Mouse (Mus musculus): ENCODE measurements around the gene Aldh16a1. TPM values are rescaled to one million over a fixed set of nuclear protein-coding genes. Genes with fewer than 3 reads are reported as not detected.
A peak's percentile ranks its signal among the peaks of the same experiment; 100 is the strongest.

Gene Aldh16a1
- total and polyA plus RNA-seq, 3 experiments: 26.9 to 49.8 (median 45.1) TPM

GRCm38 (mm10) chr7:45093516-45093905, 60.9 kb downstream of the Aldh16a1 start:
- peak; percentile 31 for DNase-seq (ENCODE audit: extremely low read depth)
- no peak overlapping the region for H3K27ac ChIP-seq (ENCODE audit: insufficient read depth, low read depth)
- no peak overlapping the region for H3K4me3 ChIP-seq (replicated peaks in 1 of 3; ENCODE audit: low read depth in 2 of 3, low read length in 2 of 3, poor library complexity in 1 of 3)
- H3K9me3 ChIP-seq (replicated peaks; ENCODE audit: low read length): no peaks in the 10 kb centered on the region
- H3K79me2 ChIP-seq (replicated peaks; ENCODE audit: control insufficient read depth, extremely low read depth, insufficient read depth, poor library complexity, severe bottlenecking): no peaks in the 10 kb centered on the region
- in situ Hi-C loops (cut with MboI; ENCODE audit: low pct_ligation_motif_present, low pct_unique_long_range_greater_than_20kb, low sequenced_read_pairs) (no loop called here), dilution Hi-C loops (cut with MboI; ENCODE audit: extremely low pct_ligation_motif_present, extremely low pct_unique_long_range_greater_than_20kb, low sequenced_read_pairs) (no loop called here)
- H3K4me1 ChIP-seq (ENCODE audit: control insufficient read depth in 1 of 2, insufficient read depth in 2 of 2): peaks cover 3 to 24% of the 10 kb centered on the region in 2 experiments
- no peak for TF ChIP-seq NRF1 (IDR thresholded peaks at IDR 0.05; ENCODE audit: low read depth, low read length)
- TF ChIP-seq IRF4 (IDR thresholded peaks at IDR 0.05; ENCODE audit: low read depth, low read length): no peak
- no peak for TF ChIP-seq ZNF384 (IDR thresholded peaks at IDR 0.05; ENCODE audit: low read depth, low read length)
- no peak for TF ChIP-seq MXI1 (IDR thresholded peaks at IDR 0.05; ENCODE audit: low read depth, low read length)
- TF ChIP-seq ZKSCAN1 (IDR thresholded peaks at IDR 0.05; ENCODE audit: borderline replicate concordance, low read depth, low read length): no peak
- TF ChIP-seq CHD1 (IDR thresholded peaks at IDR 0.05; ENCODE audit: low read depth, low read length): no peak
- no peak for TF ChIP-seq MEF2A (IDR thresholded peaks at IDR 0.05; ENCODE audit: borderline replicate concordance, low read depth, low read length)
- no peak for TF ChIP-seq MAFK (IDR thresholded peaks at IDR 0.05; ENCODE audit: insufficient replicate concordance, low read length)
- no peak for TF ChIP-seq MAX (IDR thresholded peaks at IDR 0.05; ENCODE audit: low read length)
- no peak for TF ChIP-seq CTCF (conservative IDR thresholded peaks at IDR 0.05 in 1 of 2, IDR thresholded peaks at IDR 0.05 in 1 of 2; ENCODE audit: low read depth in 2 of 2, low read length in 2 of 2)
- TF ChIP-seq MYC (IDR thresholded peaks at IDR 0.05; ENCODE audit: low read depth, low read length): no peak
- TF ChIP-seq EP300 (IDR thresholded peaks at IDR 0.05; ENCODE audit: low read length): no peak
- no peak for TF ChIP-seq ETS1 (conservative IDR thresholded peaks at IDR 0.05; ENCODE audit: low read depth, low read length)
- TF ChIP-seq USF1 (IDR thresholded peaks at IDR 0.05; ENCODE audit: low read depth, low read length): no peak
- no peak for TF ChIP-seq ZMIZ1 (IDR thresholded peaks at IDR 0.05; ENCODE audit: low read depth, low read length)
- TF ChIP-seq SMC3 (IDR thresholded peaks at IDR 0.05; ENCODE audit: low read depth, low read length): no peak
- TF ChIP-seq POLR2AphosphoS2 (IDR thresholded peaks at IDR 0.05; ENCODE audit: low read depth, low read length): no peak
- no peak for TF ChIP-seq JUND (conservative IDR thresholded peaks at IDR 0.05; ENCODE audit: low read depth, low read length)
- no peak for TF ChIP-seq ZC3H11A (IDR thresholded peaks at IDR 0.05; ENCODE audit: low read depth, low read length)
- no peak overlapping the region for H3K9ac ChIP-seq (ENCODE audit: insufficient read depth, low read depth)
- no peaks in the 10 kb centered on the region for H3K36me3 ChIP-seq (replicated peaks in 1 of 2; ENCODE audit: control insufficient read depth in 1 of 2, insufficient read depth in 1 of 2, low read length in 1 of 2)
- H3K27me3 ChIP-seq (replicated peaks): no peaks in the 10 kb centered on the region
- H3K4me2 ChIP-seq (ENCODE audit: insufficient read depth, low read depth, poor library complexity, severe bottlenecking): no peak overlapping the region

- dilution Hi-C loops (cut with MboI; ENCODE audit: extremely low pct_ligation_motif_present, extremely low pct_unique_long_range_greater_than_20kb, low sequenced_read_pairs): no loop called here
- no peak for TF ChIP-seq ZC3H11A (IDR thresholded peaks at IDR 0.05; ENCODE audit: low read depth, low read length)
- TF ChIP-seq ZNF384 (IDR thresholded peaks at IDR 0.05; ENCODE audit: low read depth, low read length): no peak
- TF ChIP-seq IRF4 (IDR thresholded peaks at IDR 0.05; ENCODE audit: low read depth, low read length): no peak
- TF ChIP-seq UBTF (IDR thresholded peaks at IDR 0.05; ENCODE audit: low read depth, low read length): no peak
- TF ChIP-seq TBP (conservative IDR thresholded peaks at IDR 0.05; ENCODE audit: low read depth, low read length): no peak
- TF ChIP-seq POLR2A (IDR thresholded peaks at IDR 0.05; ENCODE audit: low read depth, low read length): no peak
- no peak for TF ChIP-seq MAFK (IDR thresholded peaks at IDR 0.05; ENCODE audit: insufficient replicate concordance, low read length)
- TF ChIP-seq ZMIZ1 (IDR thresholded peaks at IDR 0.05; ENCODE audit: low read depth, low read length): no peak
- no peak for TF ChIP-seq E2F4 (IDR thresholded peaks at IDR 0.05; ENCODE audit: insufficient replicate concordance, low read depth, low read length)
- no peak for TF ChIP-seq MAZ (IDR thresholded peaks at IDR 0.05; ENCODE audit: low read depth, low read length)
- no peak for TF ChIP-seq NRF1 (IDR thresholded peaks at IDR 0.05; ENCODE audit: low read depth, low read length)
- no peak for TF ChIP-seq SMC3 (IDR thresholded peaks at IDR 0.05; ENCODE audit: low read depth, low read length)
- Histone ChIP-seq H3K27ac (ENCODE audit: insufficient read depth, low read depth) (no peak overlapping the region), H3K36me3 (replicated peaks in 1 of 2; ENCODE audit: control insufficient read depth in 1 of 2, insufficient read depth in 1 of 2, low read length in 1 of 2) (no peaks in the 10 kb centered on the region), H3K4me3 (replicated peaks in 1 of 3; ENCODE audit: low read depth in 2 of 3, low read length in 2 of 3, poor library complexity in 1 of 3) (no peak overlapping the region), H3K9ac (ENCODE audit: insufficient read depth, low read depth) (no peak overlapping the region), H3K9me3 (replicated peaks; ENCODE audit: low read length) (no peaks in the 10 kb centered on the region), H3K27me3 (replicated peaks) (no peaks in the 10 kb centered on the region), H3K4me2 (ENCODE audit: insufficient read depth, low read depth, poor library complexity, severe bottlenecking) (no peak overlapping the region), H3K79me2 (replicated peaks; ENCODE audit: control insufficient read depth, extremely low read depth, insufficient read depth, poor library complexity, severe bottlenecking) (no peaks in the 10 kb centered on the region), H3K4me1 (ENCODE audit: control insufficient read depth in 1 of 2, insufficient read depth in 2 of 2) (peaks cover 3 to 22% of the 10 kb centered on the region in 2 experiments)
- in situ Hi-C loops (cut with MboI; ENCODE audit: low pct_ligation_motif_present, low pct_unique_long_range_greater_than_20kb, low sequenced_read_pairs): no loop called here
- no peak for DNase-seq (ENCODE audit: extremely low read depth)
These were observed 61.4 kb downstream of the Aldh16a1 start for GRCm38 (mm10) chr7:45092828-45093515.

Data from CH12.LX (cell line).